In the genomic region with DNA sequence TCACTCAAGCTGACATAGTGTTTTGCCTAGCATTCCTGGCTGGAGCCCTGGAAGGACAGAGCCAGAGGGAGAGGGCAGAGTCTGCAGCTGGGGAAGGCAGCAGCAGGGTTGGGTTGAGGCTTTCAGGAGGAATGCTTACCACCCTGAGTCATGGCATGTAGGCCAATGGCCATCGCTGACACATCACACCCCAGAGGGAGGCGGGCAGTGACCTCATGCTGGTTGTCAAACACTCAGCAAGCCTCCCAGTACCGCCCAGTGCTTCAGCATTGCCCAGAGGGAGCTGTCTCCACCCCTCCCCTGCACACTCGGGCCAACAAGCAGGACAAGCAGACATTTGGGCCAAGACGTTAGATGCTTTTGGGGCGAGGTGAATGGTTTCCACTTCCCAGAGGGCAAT, we compare ENCODE assay signal across 9 mouse cellular contexts. TPM values are rescaled to one million over a fixed set of nuclear protein-coding genes. Genes with fewer than 3 reads are reported as not detected.
A peak's percentile ranks its signal among the peaks of the same experiment; 100 is the strongest.
DNase-seq lines count a peak whose midpoint lies in the region; ATAC-seq and TF ChIP-seq lines count a peak whose summit lies in the region.
"Had no signal": no experiment of that assay in that cellular context is flagged by ENCODE, and none has a peak within 500 bp of the region (broad histone marks: within the 10 kb centered on the region; RNA-seq: fewer than 3 reads in every experiment).

No protein-coding gene starts in this region.

- no peak overlapping the region for H3K9ac ChIP-seq in forebrain, embryonic 12.5 days
- H3K9ac ChIP-seq: liver, embryonic 13.5 days had no signal

- TF ChIP-seq CTCF in kidney, adult 2 months (conservative IDR thresholded peaks at IDR 0.05; ENCODE audit: insufficient read depth, insufficient read length, low read depth, low read length), result no peak

- 37% methylated on average over 6 of the region's 6 CpGs for WGBS in kidney, adult 2 months
- WGBS in forebrain, embryonic 12.5 days, result 54% methylated on average over 6 of the region's 6 CpGs

- H3K9me3 ChIP-seq in forebrain, embryonic 12.5 days, result no peaks in the 10 kb centered on the region
- H3K9me3 ChIP-seq: liver, embryonic 13.5 days had no signal

- no peak for TF ChIP-seq POLR2A in kidney, adult 2 months (IDR thresholded peaks at IDR 0.05; ENCODE audit: low read depth, low read length)

- no peaks in the 10 kb centered on the region for H3K36me3 ChIP-seq in kidney, adult 2 months (ENCODE audit: control insufficient read depth, insufficient read depth, low read length)
- no peaks in the 10 kb centered on the region for H3K36me3 ChIP-seq in forebrain, embryonic 12.5 days (replicated peaks)
- H3K36me3 ChIP-seq: liver, embryonic 13.5 days had no signal

- DNase-seq in adrenal gland, adult (ENCODE audit: inconsistent age in 2 of 2, low spot score in 1 of 2), result peak; percentile 94 to 96
- DNase-seq in gastrocnemius, postnatal 14 days, result peak; percentile 89
- DNase-seq in kidney, adult 2 months, result peak; percentile 76
- peak; percentile 82 to 92 for DNase-seq in lung, postnatal 4 days
- DNase-seq in thymus, postnatal 10 days (ENCODE audit: low spot score in 2 of 2), result no peak
- no peak for DNase-seq in layer of hippocampus, adult 9-10 months (ENCODE audit: low spot score)
- DNase-seq: liver, embryonic 13.5 days had no signal

- no peaks in the 10 kb centered on the region; the same call in 1 of the 2 replicates for H3K4me1 ChIP-seq in kidney, adult 2 months (ENCODE audit: control insufficient read depth, insufficient read depth, low read length)
- H3K4me1 ChIP-seq in forebrain, embryonic 12.5 days, result 0 out of 2 replicates have a peak, but pooled peaks cover 3% of the 10 kb centered on the region
- H3K4me1 ChIP-seq: liver, embryonic 13.5 days had no signal

- H3K4me2 ChIP-seq in forebrain, embryonic 12.5 days, result no peak overlapping the region
- H3K4me2 ChIP-seq: liver, embryonic 13.5 days had no signal

- no peak overlapping the region for H3K27ac ChIP-seq in kidney, adult 2 months (ENCODE audit: insufficient read depth, low read depth, low read length)
- no peak overlapping the region for H3K27ac ChIP-seq in forebrain, embryonic 12.5 days
- H3K27ac ChIP-seq: liver, embryonic 13.5 days had no signal

- intact Hi-C loops in gastrocnemius, postnatal 14 days (cut with DNase I; ENCODE audit: low total_unique reads), result no loop called here

- H3K27me3 ChIP-seq in kidney, adult 2 months (replicated peaks; ENCODE audit: control insufficient read depth, insufficient read depth, low read length), result no peaks in the 10 kb centered on the region
- H3K27me3 ChIP-seq in forebrain, embryonic 12.5 days, result 0 out of 2 replicates have a peak, but pooled peaks cover 4% of the 10 kb centered on the region

- no peak overlapping the region for H3K4me3 ChIP-seq in kidney, adult 2 months (ENCODE audit: insufficient read depth, low read depth, low read length)
- no peak overlapping the region for H3K4me3 ChIP-seq in forebrain, embryonic 12.5 days (replicated peaks)
- H3K4me3 ChIP-seq: liver, embryonic 13.5 days had no signal

- no peak for ATAC-seq in forebrain, embryonic 12.5 days (ENCODE audit: low FRiP score)
- no peak for ATAC-seq in inflammation-experienced regulatory T-cells, adult 6 months

RNA-seq across cellular contexts. Expression of gene Slc25a33, which starts 46.5 kb away (rescaled TPM):
- 10 to 100 TPM; 10.5 to 12.0 TPM for total RNA-seq in gastrocnemius, postnatal 14 days (2021)
- 16.8 and 18.3 TPM in 2 replicates for polyA plus RNA-seq in kidney, adult 2 months (2012; rRNA removed)
- polyA plus RNA-seq in forebrain, embryonic 12.5 days (2016; fragmentation: Nextera tagmentation; extraction: Ambion mirVana), result 12.1 and 12.6 TPM in 2 replicates
- 1 to 10 TPM; 2.5 to 7.1 (median 3.4) TPM for polyA plus RNA-seq in inflammation-experienced regulatory T-cells, adult 6 months (2017; shearing (Covaris generic))

Comparison
In these comparisons a context has a peak if more than half of its experiments do, and no peak if none do; other contexts are left out.
1. DNase-seq: peak in adrenal gland, adult (2 of 2), gastrocnemius, postnatal 14 days (single experiment), kidney, adult 2 months (single experiment) and lung, postnatal 4 days (2 of 2); none in thymus, postnatal 10 days (0 of 2) and layer of hippocampus, adult 9-10 months (single experiment).